Mouse (Mus musculus) frontal cortex, postnatal 25 days (tissue): ENCODE measurements around the gene Psg18.
"Not testable (repeated sequence)": the region's sequence is repeated elsewhere in the genome, so short reads cannot be mapped to it uniquely, and the experiment has no call there.

Experiments used
- DNase-seq, 2 experiments: peaks; one replicate each; pipeline ENCODE4 v3.0.0; 2022; ENCODE audit warnings: low spot score in 2 of 2

The Psg18 gene

DNA sequence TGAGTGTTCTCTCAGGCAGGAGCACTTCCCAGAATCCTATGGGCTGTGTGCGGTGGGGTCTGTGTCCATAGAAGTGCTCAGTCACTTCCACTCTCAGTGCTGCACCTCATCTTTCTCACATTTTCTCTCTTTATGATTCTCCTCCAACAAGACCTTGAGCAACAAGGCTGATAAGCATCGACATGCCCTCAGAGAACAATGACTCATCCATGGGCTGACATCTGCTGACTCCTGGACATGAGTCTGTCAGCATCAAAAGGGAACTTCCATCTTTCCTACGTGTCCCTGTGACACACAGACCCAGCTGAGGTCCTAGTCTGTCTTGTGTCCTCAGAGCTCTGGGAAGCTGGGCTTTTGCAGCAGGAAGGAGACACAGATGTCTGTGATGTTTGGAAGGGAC is at the start of gene Psg18:
TSS of gene Psg18 (minus strand) at position 101 of the 400 bp plus-strand sequence.
- not testable (repeated sequence) for DNase-seq

DNA sequence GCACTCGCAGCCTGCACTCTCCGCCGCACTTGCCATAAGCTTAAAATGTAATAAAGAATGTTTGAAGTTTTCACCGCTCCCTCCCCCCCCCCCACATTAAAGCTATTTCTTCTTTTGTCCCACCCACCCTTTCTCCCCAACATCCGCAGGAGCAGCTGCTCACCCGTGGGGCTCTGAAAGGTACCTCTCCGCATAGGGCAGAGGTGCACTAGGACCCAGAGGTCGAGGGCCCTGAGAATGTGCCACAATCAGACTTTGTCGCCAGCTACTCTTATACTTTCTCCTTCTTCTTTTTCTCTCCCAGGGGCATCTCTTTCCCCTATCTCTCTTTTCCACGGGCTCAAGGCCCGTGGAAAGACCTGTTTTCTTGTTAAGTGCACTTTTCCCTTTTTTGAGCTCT is 48.6 kb upstream of the Psg18 start:
- DNase-seq = no peak

GRCm38 (mm10) chr7:18402527-18403237 is 47.9 kb upstream of the Psg18 start:
- no peak for DNase-seq

GRCm38 (mm10) chr7:18391483-18391882 is 36.7 kb upstream of the Psg18 start:
- not testable (repeated sequence) for DNase-seq

GRCm38 (mm10) chr7:18378295-18378694 is 23.5 kb upstream of the Psg18 start:
- DNase-seq = no peak

DNA sequence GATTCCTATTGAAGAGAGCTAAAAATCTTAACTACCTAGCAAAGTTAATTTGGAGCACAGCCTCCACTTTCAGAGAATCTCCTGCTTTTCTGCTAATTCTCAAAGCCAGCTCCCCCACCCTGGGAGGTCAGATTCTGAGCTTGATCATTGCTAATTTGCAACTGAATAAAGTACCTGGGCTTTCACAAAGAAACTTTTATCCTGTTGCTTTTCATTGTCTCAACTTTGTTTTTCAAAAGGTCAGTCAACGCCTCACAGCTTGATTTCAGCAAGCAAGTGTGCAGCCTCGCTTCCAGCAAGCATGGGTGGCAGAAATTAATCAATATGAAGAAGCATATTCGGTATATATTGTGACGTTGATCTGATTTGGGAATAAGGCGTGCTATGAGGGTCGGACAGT is 19.4 kb downstream of the Psg18 start:
- not testable (repeated sequence) for DNase-seq
